Mouse (Mus musculus): Measurements from ENCODE around the gene Gm6034.
"Not testable (repeated sequence)": the region's sequence is repeated elsewhere in the genome, so short reads cannot be mapped to it uniquely, and the experiment has no call there.

Gene Gm6034

DNA sequence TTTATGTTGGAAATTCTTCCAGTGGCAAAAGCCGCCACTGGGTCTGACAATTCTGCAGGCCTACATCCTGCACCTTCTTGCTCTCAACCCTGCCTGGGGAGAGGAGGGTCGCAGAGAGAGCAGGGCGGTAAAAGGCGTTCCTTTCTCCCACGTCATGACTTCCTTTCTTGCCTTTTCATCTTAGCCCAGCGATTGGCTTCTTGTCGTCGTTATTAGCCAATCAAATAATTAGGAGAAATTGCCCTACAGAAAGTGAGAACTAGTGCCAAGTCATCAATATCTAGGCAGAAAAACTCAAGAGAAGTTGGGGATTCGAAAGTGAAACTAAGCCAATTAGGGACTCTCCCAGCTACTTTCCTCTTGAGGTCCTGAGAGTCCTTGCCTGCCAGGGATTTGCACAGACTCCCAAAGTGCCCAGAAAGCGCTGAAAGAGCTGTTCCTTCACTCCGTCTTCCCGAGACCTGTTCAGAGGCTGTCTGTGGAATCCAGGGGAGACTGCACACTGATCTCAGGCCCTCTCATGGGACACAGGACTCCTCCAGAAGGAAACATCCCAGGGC lies at the start of gene Gm6034, which contains the start of gene H2-T22:
Gene Gm6034 (plus strand): TSS at position 352 of the 560 bp plus-strand sequence.
Gene H2-T22 (minus strand): TSS at position 138 of the 560 bp plus-strand sequence.
- ATAC-seq (ENCODE audit: low TSS enrichment): peak; percentile 92

DNA sequence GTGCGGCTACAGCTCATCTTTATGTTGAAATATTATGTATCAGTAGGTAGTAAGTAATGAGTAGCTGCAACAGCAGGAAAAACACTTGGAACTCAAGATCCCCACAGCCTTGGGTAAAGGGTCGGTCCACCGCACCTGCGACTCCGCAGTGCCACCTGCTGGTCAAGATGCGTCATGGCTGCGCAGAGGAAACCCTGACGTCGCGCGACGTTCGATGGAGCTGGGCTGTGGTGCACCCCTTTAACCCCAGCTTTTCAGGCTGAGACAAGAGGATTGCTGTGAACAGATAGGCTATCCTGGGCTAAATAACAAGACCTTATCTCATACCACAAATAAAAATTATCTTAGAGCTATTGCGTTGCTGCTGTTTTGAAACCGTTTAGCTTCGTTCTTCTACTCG lies 49.1 kb upstream of the Gm6034 start:
- ATAC-seq (ENCODE audit: low TSS enrichment): peak; percentile 58

DNA sequence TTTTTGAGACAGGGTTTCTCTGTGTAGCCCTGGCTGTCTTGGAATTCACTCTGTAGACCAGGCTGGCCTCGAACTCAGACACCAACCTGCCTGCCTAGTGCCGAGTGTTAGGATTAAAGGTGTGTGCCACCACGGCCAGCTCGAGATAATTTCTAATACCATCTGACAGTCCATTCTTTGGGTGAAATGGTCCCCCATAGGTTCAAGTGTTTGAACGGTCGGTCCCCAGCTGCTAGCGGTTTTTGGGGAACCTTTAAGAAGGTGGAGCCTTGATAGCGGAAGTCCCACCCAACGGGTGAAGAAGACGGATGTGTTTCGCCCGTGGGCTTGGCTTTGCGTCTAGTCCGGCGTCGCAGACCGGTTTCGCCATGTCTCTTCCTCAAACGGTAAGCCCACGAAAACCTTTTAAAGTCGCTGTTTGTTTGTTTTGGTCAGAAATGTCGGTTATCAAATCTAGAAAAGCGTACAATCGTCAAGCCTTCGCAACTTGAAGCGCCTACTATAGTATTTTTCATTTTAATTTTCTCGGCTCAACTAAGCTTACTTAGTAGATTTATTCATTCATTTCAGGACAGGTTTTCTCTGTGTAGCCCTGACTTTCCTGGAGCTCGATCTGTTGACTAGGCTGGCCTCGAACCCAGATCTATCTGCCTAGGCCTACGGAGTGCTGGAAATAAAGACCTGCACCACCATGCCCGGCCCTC lies 48.4 kb upstream of the Gm6034 start:
- peak; percentile 70 for ATAC-seq (ENCODE audit: low TSS enrichment)

DNA sequence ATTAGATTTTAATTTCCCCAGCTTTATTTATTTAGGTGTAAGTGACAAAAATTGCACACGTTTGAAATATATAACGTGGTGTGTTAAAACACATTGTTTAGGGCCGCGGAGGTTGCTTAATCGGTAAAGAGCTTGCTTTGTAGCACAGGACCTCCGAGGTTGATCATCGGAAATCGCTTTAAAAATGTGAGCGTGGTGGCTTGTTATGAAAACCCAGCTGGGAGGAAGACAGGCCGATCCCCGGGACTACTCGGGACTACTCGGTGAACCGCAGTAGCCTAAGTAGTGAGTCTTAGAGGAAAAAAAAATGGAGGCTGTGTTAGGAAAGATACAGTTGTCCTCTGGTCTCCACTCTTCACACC lies 47.9 kb upstream of the Gm6034 start:
- ATAC-seq (ENCODE audit: low TSS enrichment): no peak

DNA sequence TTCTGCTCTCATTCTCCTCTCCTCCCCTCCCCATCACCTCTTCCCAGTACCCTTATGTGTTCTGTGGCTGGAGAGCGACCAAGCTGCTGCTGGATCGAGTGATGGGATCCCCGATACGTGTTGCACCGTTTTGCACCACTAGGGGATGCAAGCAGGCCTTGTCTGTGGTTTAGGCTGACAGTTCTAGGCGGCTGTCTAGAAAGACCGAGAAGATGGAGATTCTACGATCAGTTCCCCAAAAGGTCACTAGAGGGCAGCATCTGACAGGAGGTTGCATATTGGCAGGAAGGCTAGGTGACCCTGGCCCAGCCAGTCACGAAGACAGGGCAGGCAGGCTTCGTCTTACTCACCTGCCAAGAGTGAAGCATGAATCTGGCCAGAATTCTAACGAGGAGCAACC lies 45.8 kb upstream of the Gm6034 start:
- ATAC-seq (ENCODE audit: low TSS enrichment): peak; percentile 54

DNA sequence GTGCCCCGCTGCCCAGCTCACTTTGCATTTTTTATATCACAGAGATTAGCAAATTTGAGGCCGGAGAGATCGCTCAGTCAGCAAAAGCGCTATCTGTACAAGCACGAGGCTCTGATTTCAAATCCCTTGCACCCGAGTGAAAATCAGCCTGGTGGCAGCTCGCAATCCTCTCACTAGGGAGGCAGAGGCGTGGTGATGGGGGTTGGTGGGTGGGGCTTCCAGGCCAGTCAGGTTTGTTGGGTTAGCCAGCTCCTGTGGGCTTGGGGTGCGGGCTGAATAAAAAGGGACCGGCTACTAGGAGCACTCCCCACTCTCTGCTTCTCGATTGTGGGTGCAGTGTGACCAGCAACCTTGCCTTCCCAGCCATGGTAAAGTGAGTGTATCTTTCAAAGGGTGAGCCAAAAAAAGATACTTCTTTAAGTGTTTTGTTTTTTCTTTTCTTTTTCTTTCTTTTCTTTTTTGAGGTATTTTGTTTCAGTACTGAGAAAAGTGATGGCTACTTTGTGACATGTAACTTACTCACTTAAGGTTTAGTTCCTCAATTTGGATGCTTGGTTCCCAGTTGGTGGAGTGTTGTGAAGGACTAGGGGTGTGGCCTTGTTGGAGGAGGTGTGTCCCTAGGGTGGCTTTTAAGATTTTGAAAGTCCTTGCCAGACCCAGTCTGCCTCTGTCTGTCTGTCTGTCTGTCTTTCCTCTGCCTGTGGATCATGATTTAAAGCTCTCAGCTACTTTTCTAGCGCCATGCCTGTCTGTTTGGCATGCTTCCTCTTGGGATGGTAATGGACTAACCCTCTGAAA lies 44.8 kb upstream of the Gm6034 start:
- no peak for ATAC-seq (ENCODE audit: low TSS enrichment)

DNA sequence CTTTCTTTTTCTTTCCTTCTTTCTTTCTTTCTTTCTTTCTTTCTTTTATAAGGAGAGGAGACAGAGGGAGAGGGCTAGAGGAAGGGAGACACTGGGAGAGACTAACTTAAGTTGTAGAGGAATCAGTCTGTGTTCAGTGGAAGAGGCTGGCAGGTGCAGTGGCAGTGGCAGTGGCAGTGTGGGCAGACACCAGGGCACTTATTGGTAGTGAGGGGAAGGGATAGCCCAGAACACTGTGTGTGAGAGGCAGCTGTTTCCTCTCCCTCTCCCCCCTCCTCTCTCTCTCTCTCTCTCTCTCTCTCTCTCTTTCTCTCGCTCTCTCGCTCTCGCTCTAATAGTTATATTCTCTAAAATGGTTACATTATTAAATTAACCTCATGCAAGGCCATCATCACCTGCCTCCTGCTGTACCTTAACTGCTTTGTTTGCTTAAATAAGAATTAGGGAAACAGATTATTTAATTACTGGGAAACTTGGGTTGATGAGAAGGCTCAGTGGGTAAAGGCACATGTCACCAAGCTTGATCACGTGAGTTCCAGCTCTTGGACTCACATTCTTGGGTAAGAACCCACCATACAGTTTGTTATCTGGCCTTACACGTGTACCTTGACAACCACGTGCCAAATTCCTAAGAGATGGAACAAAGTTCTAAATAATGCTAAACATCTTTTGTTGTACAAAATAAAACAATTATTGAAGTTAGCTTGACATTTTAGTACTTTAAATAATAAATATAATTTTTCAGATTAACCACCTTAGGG lies 44.0 kb upstream of the Gm6034 start:
- no peak for ATAC-seq (ENCODE audit: low TSS enrichment)

DNA sequence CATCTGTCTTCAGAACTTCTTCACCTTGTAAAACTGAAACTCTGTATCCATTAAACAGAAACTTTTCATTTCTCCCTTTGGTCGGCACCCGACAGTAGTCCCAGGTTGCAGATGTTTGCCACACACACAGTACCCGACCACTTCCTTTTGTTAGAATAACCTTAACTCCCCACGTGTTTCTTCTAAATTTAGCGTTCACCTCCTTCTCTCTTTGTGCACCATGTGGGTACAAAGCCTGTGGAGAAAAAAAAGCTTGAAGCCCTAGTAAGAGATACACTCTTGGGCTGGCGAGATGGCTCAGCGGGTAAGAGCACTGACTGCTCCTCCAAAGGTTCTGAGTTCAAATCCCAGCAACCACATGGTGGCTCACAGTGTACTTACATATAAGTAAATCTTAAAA lies 43.4 kb upstream of the Gm6034 start:
- ATAC-seq (ENCODE audit: low TSS enrichment): no peak

DNA sequence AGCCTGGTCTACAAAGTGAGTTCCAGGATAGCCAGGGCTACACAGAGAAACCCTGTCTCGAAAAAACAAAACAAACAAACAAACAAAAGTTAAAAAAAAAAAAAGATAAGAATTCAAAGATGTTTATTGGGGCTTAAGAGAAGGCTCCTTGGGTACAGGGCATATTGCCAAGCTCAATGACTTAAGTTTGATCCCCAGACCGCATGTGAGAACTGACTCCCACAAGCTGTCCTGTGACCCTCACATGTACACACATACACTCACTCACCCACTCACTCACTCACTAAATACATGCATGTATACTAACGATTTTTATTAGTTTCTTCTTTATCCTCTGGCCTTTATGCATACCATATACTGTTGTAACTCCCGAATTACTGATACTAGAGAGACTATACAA lies 42.4 kb upstream of the Gm6034 start:
- ATAC-seq (ENCODE audit: low TSS enrichment): no peak

DNA sequence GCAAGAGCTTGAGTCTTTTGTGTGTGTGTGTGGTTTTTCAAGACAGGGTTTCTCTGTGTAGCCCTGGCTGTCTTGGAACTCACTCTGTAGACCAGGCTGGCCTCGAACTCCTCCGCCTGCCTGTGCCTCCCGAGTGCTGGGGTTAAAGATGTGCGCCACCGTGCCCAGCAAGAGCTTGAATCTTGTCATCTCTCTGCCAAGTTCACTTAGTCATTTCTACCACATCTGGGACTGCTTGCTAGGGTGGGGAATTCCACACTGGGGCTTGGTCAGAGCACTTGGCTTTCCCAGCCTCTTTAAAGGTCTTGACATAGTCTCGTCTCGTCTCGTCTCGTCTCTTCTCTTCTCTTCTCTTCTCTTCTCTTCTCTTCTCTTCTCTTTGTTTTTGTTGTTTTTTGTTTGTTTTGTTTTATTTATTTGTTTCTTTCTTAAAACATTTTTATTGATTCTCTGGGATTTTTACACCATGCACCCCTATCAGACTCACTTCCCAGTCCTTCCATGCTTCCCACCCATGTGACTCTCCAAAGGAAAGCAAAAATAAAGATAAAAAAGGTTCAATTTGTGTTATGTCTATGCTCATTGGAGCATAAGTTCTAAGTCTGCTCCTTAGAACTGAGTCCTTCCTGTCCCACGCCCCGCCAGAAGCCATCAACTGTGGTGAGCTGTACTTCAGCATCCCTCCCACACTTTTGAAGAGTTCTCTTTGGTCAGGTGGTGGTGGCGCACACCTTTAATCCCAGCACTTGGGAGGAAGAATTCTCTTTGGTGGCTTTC lies 41.5 kb upstream of the Gm6034 start:
- ATAC-seq (ENCODE audit: low TSS enrichment): peak; percentile 11; the same call in 1 of the 2 replicates

DNA sequence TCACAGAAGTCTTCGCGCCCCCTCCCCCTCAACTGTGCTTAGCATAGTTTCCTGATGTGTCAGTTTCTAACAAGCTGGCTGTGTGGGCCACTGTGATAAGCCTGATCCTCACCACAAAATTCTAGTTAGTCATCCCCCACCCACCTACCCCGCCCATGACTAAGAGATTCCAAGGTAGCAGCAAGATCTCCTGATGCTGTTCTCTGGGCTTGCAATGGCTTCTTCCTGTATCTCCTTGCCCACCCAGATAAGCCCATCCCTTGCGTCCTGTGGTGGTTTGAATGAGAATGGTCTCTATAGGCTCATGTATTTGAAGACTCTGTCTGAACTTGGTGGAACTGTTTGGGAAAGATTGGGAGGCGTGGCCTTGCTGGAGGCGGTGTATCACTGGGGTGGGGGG lies 40.8 kb upstream of the Gm6034 start:
- ATAC-seq (ENCODE audit: low TSS enrichment): peak; percentile 60

DNA sequence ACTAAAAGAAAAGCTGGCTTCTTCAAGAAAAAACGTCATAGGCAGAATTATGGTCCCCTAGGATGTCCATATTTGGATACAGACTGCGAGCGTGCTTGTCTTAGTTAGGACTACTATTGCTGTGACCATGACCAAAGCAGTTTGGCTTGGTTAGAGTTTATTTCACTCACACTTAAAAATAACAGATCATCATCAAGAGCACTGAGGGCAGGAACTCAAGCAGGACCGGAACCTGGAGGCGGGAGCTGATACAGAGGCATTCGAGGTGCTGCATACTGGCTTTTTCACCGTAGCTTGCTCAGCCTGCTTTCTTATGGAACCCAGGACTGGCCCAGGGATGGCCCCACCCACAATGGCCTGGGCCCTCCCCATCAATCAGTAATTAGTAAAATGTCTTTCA lies 39.4 kb upstream of the Gm6034 start:
- no peak for ATAC-seq (ENCODE audit: low TSS enrichment)

DNA sequence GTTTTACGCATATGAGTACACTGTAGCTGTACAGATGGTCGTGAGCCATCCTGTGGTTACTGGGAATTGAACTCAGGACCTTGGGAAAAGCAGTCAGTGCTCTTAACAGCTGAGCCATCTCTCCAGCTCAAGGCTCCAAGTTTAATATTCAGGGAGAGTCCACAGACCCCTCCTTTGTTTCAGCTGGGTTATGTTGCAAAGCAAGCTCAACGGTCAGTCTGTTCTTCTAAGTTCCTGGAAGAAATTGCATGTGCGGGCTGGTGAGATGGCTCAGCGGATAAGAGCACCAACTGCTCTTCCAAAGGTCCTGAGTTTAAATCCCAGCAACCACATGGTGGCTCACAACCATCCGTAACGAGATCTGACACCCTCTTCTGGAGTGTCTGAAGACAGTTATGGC lies 38.4 kb upstream of the Gm6034 start:
- ATAC-seq (ENCODE audit: low TSS enrichment): not testable (repeated sequence)

DNA sequence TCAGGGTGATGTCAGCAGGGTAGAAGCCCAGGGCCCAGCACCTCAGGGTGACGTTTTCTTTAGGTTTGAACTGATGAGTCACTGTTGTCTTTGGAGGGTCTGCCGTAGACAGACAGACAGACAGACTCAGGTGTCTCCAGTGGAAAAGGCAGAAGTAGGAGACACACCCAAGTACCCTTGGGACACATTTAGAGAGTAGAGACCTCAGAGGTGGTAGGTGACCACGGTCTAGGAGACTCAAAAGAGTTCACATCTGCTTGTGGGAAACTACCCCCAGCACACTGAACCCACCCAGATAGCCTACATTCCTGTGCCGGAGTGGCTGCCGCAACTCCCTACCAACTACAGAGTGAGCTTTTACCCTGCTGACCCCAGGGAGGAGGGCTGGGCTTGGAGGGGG lies 27.8 kb upstream of the Gm6034 start:
- no peak for ATAC-seq (ENCODE audit: low TSS enrichment)

DNA sequence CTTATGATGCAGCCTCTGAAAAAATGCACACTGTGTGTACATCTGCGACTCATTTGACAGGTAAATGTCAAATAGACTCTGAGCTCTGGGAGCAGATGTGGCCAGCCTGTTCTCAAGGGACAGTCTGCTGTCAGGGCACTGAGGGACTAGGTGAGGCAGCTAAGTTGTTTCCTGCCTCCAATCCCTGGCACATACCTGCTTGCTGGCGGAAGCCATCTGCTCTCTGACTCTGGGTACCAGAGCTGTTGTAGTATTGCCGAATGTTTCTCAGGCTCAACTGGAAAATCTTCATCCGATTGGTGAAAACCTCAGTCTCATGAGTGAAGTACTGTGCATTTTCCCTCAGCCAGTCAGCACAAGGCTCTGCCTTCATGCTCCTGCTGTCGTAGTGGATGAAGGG lies 25.7 kb upstream of the Gm6034 start:
- 0 out of 2 replicates have a peak, but pooled peaks have one; percentile 9 for ATAC-seq (ENCODE audit: low TSS enrichment)

DNA sequence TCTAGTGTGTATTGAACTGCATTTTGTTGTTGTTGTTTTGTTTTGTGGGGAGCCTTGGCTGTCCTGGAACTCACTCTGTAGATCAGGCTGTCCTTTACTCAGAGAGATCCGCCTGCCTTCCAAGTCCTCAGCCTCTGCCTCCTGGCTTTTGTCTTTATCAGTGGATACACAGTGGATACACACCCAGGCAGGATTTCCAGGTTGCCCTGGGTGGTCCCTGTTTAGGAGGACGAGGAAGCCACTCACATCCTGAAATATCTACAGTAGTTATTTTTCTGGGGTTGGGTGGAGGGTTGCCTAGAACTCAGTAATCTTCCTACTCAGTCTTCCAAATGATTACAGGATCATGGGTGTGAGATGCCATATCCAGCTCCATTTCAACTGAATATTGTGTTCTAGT lies 23.8 kb upstream of the Gm6034 start:
- no peak for ATAC-seq (ENCODE audit: low TSS enrichment)

DNA sequence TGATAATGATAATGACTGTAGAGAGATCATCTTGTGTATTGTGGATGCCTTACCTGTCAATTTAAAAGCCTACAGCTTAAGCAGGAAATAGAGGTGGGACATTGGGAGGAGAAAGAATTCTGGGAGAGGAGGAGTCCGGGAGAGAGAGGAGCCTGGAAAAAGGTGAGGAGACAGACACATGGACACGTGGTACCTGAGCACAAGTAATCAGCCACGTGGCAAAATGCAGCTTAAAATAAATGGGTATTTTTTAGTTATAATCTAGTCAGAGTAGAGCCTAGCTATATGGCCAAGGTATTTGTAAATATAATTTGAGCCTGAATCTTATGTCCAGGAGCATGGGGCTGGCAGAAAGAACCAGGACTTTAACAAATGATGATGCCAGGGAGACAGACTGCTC lies 23.2 kb upstream of the Gm6034 start:
- ATAC-seq (ENCODE audit: low TSS enrichment): no peak

DNA sequence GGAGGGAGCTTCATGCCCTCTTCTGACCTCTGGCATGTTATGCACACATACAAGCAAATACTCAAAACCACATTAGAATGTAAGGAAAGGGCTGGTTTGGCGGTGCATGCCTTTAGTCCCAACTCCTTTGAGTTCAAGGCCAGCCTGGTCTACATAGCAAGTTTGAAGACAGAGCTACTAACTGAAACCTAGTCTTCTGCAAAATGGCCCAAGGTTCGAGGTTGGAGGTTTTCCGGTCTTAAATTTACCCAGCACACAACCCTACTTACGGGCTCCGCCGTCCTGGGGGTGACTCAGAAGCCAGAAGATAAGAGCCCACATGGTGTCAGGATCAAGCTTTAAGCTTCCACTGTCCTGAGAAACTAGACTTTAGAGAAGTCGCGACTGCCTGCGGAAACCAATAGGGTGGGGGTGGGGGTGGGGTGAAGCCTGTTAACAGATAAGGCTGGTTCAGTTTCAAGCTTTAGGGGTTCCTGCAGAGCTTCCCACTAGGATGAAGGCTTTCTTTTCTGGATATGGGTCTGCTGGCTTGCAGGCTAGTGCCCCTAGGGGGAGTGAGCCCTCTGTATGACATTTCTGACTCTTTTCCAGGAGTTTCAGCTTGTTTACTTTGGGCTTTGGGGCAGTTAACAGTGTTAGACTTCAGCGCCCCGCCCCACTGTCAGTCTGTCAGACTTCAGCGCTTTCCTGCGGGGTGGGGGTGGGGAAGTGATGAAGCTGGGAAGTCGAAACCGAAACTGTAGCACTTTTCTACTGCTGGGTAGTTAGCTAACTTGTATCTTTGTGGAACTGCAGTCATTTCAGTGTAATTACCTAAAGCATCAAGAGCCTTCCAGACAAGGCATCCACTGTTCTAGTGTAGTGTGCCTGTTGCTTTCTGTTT lies 22.3 kb upstream of the Gm6034 start, which contains the start of gene H2-T24:
Gene H2-T24 (minus strand): TSS at position 370 of the 883 bp plus-strand sequence.
- ATAC-seq (ENCODE audit: low TSS enrichment): no peak

DNA sequence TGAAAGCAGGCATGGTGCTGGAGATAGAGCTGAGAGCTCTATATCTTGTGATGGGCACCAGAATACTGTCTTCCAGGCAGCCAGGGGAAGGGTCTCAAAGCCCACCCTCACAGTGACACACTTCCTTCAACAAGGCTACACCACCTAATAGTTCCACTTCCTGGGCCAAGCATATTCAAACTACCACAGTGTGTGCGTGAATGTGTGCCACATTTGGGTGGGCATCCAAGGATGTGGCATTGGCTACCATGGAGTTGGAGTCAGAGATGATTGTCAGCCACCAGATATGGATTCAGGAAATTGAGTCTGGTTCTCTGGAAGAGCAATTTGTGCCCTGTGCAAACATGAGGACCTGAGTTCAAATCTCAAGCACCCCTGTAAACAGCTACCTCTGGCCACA lies 21.5 kb upstream of the Gm6034 start:
- no peak for ATAC-seq (ENCODE audit: low TSS enrichment)

DNA sequence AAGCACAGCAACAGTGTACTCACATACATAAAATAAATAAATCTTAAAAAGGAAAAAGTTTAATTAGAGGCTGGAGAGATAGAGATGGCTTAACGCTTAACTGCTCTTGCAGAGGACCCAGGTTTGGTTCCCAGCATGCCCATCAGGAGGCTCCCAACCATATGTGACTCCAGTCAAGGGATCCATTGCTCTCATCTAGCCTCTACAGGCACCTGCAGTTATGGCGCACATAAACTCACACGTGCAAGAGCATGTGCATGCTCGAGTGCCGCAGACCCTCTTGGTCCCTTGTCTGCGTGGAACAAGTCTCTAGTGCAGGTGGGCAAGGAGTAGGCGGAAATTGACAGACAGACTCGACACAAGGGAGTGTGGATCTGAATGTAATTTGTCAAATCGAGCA lies 20.7 kb upstream of the Gm6034 start:
- no peak for ATAC-seq (ENCODE audit: low TSS enrichment)
